Mouse (Mus musculus) adrenal gland, adult 8-10 months (tissue): ENCODE measurements around the gene Galnt15. TPM values are rescaled to one million over a fixed set of nuclear protein-coding genes. Genes with fewer than 3 reads are reported as not detected.

ENCODE experiments used
- DNase-seq: peaks from one replicate; pipeline ENCODE4 v3.0.0; 2022
- total RNA-seq, 4 experiments: library from RNA; stranded (reverse); gene quantifications; 2 replicates each; pipeline ENCODE4 v1.2.4; 2022

Galnt15 gene
- total RNA-seq, 4 experiments from 2014 or later, result 11.3 to 15.3 (median 13.3) TPM

- no peak for DNase-seq
Measured at GRCm38 (mm10) chr14:32091124-32091523, 62.3 kb downstream of the Galnt15 start.

- DNase-seq, result no peak
Measured at GRCm38 (mm10) chr14:32091704-32092103, 62.9 kb downstream of the Galnt15 start.

GRCm38 (mm10) chr14:32093018-32093417, 64.2 kb downstream of the Galnt15 start:
- no peak for DNase-seq

- DNase-seq, result no peak
Measured at GRCm38 (mm10) chr14:32093500-32094117, 64.8 kb downstream of the Galnt15 start.

- no peak for DNase-seq
Measured at GRCm38 (mm10) chr14:32095646-32096045, 66.9 kb downstream of the Galnt15 start.

- no peak for DNase-seq
Measured at GRCm38 (mm10) chr14:32096740-32097139, 68.0 kb downstream of the Galnt15 start.

GRCm38 (mm10) chr14:32097691-32098090, 68.9 kb downstream of the Galnt15 start:
- no peak for DNase-seq

GRCm38 (mm10) chr14:32098951-32099350, 70.2 kb downstream of the Galnt15 start:
- no peak for DNase-seq

- no peak for DNase-seq
Measured at GRCm38 (mm10) chr14:32103556-32103955, 74.8 kb downstream of the Galnt15 start.

- no peak for DNase-seq
Measured at GRCm38 (mm10) chr14:32105663-32106062, 76.9 kb downstream of the Galnt15 start.

GRCm38 (mm10) chr14:32106911-32107310, 78.1 kb downstream of the Galnt15 start:
- no peak for DNase-seq

Other genes with a start within 250 kb of the Galnt15 start
- 10 to 100 TPM; 18.5 to 30.1 (median 22.4) TPM for gene Ankrd28, start 198.3 kb upstream of the Galnt15 start, total RNA-seq
- gene Oxnad1, start 56.4 kb downstream of the Galnt15 start, total RNA-seq, result 10 to 100 TPM; 28.1 to 32.3 (median 29.7) TPM
- gene Dph3, start 56.7 kb downstream of the Galnt15 start, total RNA-seq, result 10 to 100 TPM; 53.0 to 63.5 (median 57.2) TPM
- not detected for gene Msmb, start 113.0 kb downstream of the Galnt15 start, total RNA-seq
- gene Ncoa4, start 130.9 kb downstream of the Galnt15 start, total RNA-seq, result 100 to 1,000 TPM; 139 to 231 (median 191) TPM
- gene Timm23, start 172.9 kb downstream of the Galnt15 start, total RNA-seq, result 100 to 1,000 TPM in 2 of 4 experiments, 10 to 100 TPM in 2; 67.8 to 135 (median 88.5) TPM
- gene Parg, start 173.0 kb downstream of the Galnt15 start, total RNA-seq, result 10 to 100 TPM; 45.9 to 83.0 (median 54.5) TPM